Mouse (Mus musculus) liver, adult 2 months (tissue): ENCODE data around the gene Itgb8. TPM values are rescaled to one million over a fixed set of nuclear protein-coding genes. Genes with fewer than 3 reads are reported as not detected.

Experiments used
- DNase-seq: peaks from one replicate; pipeline ENCODE4 v3.0.0-alpha.2; 2011; ENCODE audit warnings: low read depth, low spot score; ENCODE audit errors: extremely low read depth
- H3K27ac ChIP-seq: fragments of 200-500 bp; replicated peaks from 2 replicates; pipeline ENCODE4 v1.5.1; 2012; ENCODE audit warnings: low read depth, mild to moderate bottlenecking, control low read depth, inconsistent platforms, low read length; ENCODE audit not compliant: insufficient read depth
- H3K27me3 ChIP-seq: fragments of 200-500 bp; 2 replicates; pipeline ENCODE4 v1.6.1; 2012; ENCODE audit warnings: mild to moderate bottlenecking, moderate library complexity, low read length, inconsistent platforms; ENCODE audit not compliant: control insufficient read depth, insufficient read depth
- H3K36me3 ChIP-seq: fragments of 200-500 bp; 2 replicates; pipeline ENCODE4 v1.6.1; 2012; ENCODE audit warnings: low read length, inconsistent platforms; ENCODE audit not compliant: control insufficient read depth, insufficient read depth
- H3K4me1 ChIP-seq: fragments of 200-500 bp; 2 replicates; pipeline ENCODE4 v1.6.1; 2011; ENCODE audit warnings: low read length; ENCODE audit not compliant: control insufficient read depth, insufficient read depth
- H3K4me3 ChIP-seq: fragments of 200-500 bp; 2 replicates; pipeline ENCODE4 v1.5.1; 2011; ENCODE audit warnings: low read depth, mild to moderate bottlenecking, control low read depth, low read length, moderate library complexity; ENCODE audit not compliant: insufficient read depth
- H3K79me2 ChIP-seq: fragments of 200-500 bp; 2 replicates; pipeline ENCODE4 v1.6.1; 2012; ENCODE audit warnings: inconsistent platforms, mild to moderate bottlenecking, low read length, moderate library complexity; ENCODE audit not compliant: control insufficient read depth, insufficient read depth
- H3K9ac ChIP-seq: fragments of 200-500 bp; 2 replicates; pipeline ENCODE4 v1.6.1; 2012; ENCODE audit warnings: low read depth, mild to moderate bottlenecking, control low read depth, inconsistent platforms, low read length
- CTCF ChIP-seq: fragments of 200-500 bp; IDR thresholded peaks from 2 replicates; pipeline ENCODE4 v1.5.1; 2011; ENCODE audit warnings: low read depth, low read length, control low read depth
- POLR2A ChIP-seq: fragments of 200-500 bp; IDR thresholded peaks from 2 replicates; pipeline ENCODE4 v1.6.1; 2011; ENCODE audit warnings: low read length, control low read depth; ENCODE audit not compliant: insufficient read depth; ENCODE audit errors: extremely low read depth
- WGBS: fragments of 180-500 bp; shearing (Covaris S2); methylation state at CpG from one replicate; pipeline ENCODE4 v1.1.7; 2018; 5-methylcytosine and 5-hydroxymethylcytosine counted together
- polyA plus RNA-seq: library from polyadenylated mRNA; depleted of rRNA; stranded (reverse); fragments of >200 nt; gene quantifications from 2 replicates; pipeline ENCODE4 v1.2.3, GENCODE M21; 2012
- total RNA-seq: library from RNA; depleted of rRNA; stranded (reverse); fragments of >200 nt; gene quantifications from 2 replicates; pipeline ENCODE4 v1.2.3, GENCODE M21; 2014

Gene Itgb8
- total and polyA plus RNA-seq, 2 experiments, result 0.01 to 0.37 TPM

- no peak overlapping the region for H3K27ac ChIP-seq
- TF ChIP-seq CTCF (no peak), POLR2A (no peak)
Measured at GRCm38 (mm10) chr12:119217700-119218265, 20.8 kb downstream of the Itgb8 start.

GRCm38 (mm10) chr12:119215225-119215624 is 23.4 kb downstream of the Itgb8 start:
- WGBS, result 93% methylated on average over 3 of the region's 3 CpGs
- Histone ChIP-seq H3K9ac (no peak overlapping the region), H3K79me2 (no peaks in the 10 kb centered on the region), H3K4me1 (no peaks in the 10 kb centered on the region), H3K27ac (no peak overlapping the region), H3K4me3 (no peak overlapping the region), H3K27me3 (no peaks in the 10 kb centered on the region), H3K36me3 (no peaks in the 10 kb centered on the region)
- TF ChIP-seq POLR2A, result no peak
- TF ChIP-seq CTCF, result no peak
- no peak for DNase-seq

More at GRCm38 (mm10) chr12:119217700-119218265, 20.8 kb downstream of the Itgb8 start:
- H3K36me3 ChIP-seq, result no peaks in the 10 kb centered on the region
- DNase-seq, result no peak
- no peak overlapping the region for H3K9ac ChIP-seq
- no peaks in the 10 kb centered on the region for H3K4me1 ChIP-seq
- H3K79me2 ChIP-seq, result no peaks in the 10 kb centered on the region
- no peaks in the 10 kb centered on the region for H3K27me3 ChIP-seq
- no peak overlapping the region for H3K4me3 ChIP-seq

- H3K79me2 ChIP-seq, result no peaks in the 10 kb centered on the region
- TF ChIP-seq CTCF (no peak), POLR2A (no peak)
Measured at GRCm38 (mm10) chr12:119211533-119211932, 27.1 kb downstream of the Itgb8 start.

GRCm38 (mm10) chr12:119210590-119210989 is 28.0 kb downstream of the Itgb8 start:
- no peak for DNase-seq
- Histone ChIP-seq H3K4me3 (no peak overlapping the region), H3K79me2 (no peaks in the 10 kb centered on the region), H3K4me1 (no peaks in the 10 kb centered on the region), H3K36me3 (no peaks in the 10 kb centered on the region), H3K9ac (no peak overlapping the region), H3K27me3 (no peaks in the 10 kb centered on the region), H3K27ac (no peak overlapping the region)
- TF ChIP-seq POLR2A (no peak), CTCF (no peak)
- WGBS, result 67% methylated on average over 2 of the region's 2 CpGs

More at GRCm38 (mm10) chr12:119211533-119211932, 27.1 kb downstream of the Itgb8 start:
- no peaks in the 10 kb centered on the region for H3K4me1 ChIP-seq
- no peak overlapping the region for H3K9ac ChIP-seq
- H3K27ac ChIP-seq, result no peak overlapping the region
- no peaks in the 10 kb centered on the region for H3K36me3 ChIP-seq
- DNase-seq, result no peak
- WGBS, result 63% methylated on average over 2 of the region's 2 CpGs
- no peak overlapping the region for H3K4me3 ChIP-seq
- H3K27me3 ChIP-seq, result no peaks in the 10 kb centered on the region

GRCm38 (mm10) chr12:119210073-119210425 is 28.6 kb downstream of the Itgb8 start:
- Histone ChIP-seq H3K4me1 (no peaks in the 10 kb centered on the region), H3K4me3 (no peak overlapping the region), H3K27me3 (no peaks in the 10 kb centered on the region), H3K27ac (no peak overlapping the region), H3K79me2 (no peaks in the 10 kb centered on the region), H3K9ac (no peak overlapping the region), H3K36me3 (no peaks in the 10 kb centered on the region)
- 91% methylated on average over 1 of the region's 1 CpGs for WGBS
- TF ChIP-seq CTCF (no peak), POLR2A (no peak)
- no peak for DNase-seq

GRCm38 (mm10) chr12:119209384-119210072 is 29.1 kb downstream of the Itgb8 start:
- Histone ChIP-seq H3K27ac (no peak overlapping the region), H3K9ac (no peak overlapping the region), H3K36me3 (no peaks in the 10 kb centered on the region), H3K4me1 (no peaks in the 10 kb centered on the region), H3K4me3 (no peak overlapping the region), H3K27me3 (no peaks in the 10 kb centered on the region), H3K79me2 (no peaks in the 10 kb centered on the region)
- DNase-seq, result no peak
- TF ChIP-seq CTCF, result no peak
- no peak for TF ChIP-seq POLR2A
- 85% methylated on average over 2 of the region's 2 CpGs for WGBS
